Mouse (Mus musculus): ENCODE results near the gene Galnt18.

DNA sequence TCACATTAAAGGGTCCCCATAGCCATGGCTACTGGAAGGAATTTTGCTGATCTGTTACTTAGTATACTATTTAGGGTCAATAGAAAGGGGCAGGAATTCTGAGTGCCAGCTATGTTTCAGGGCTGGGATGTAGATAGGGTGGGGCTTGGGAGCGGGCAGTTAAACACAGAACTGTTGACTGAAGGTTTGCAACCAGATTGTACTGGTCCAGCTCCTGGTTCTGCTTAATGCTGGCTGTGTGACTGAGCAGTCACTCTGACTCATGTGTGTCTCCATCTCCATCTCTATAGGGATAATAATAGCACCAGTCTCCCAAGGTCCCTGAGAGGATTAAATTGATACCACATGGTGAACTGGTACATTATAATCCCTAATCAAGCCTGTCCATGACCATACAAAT, 258.9 kb downstream of the Galnt18 start:
- TF ChIP-seq ZNF384 (IDR thresholded peaks at IDR 0.05; ENCODE audit: low read depth, low read length) = no peak
- no peak for TF ChIP-seq HCFC1 (IDR thresholded peaks at IDR 0.05; ENCODE audit: borderline replicate concordance, insufficient read depth, low read length)

All from ES-E14 (cell line).